Mouse (Mus musculus): ENCODE measurements at regions not wholly inside any gene's neighbourhood (a gene's known extent, or its start where the extent isn't known, plus 50 kb on each side); places are given as distances from the start of the nearest gene placed in this dataset.

GRCm38 (mm10) chr1:76490719-76491118 is 944.7 kb downstream of the Slc4a3 start:
- Histone ChIP-seq H3K4me1 (peaks cover 34% of the 10 kb centered on the region), H3K4me3 (no peak overlapping the region), H3K36me3 (replicated peaks) (no peaks in the 10 kb centered on the region), H3K27ac (peak overlapping the region; percentile 64), H3K9me3 (no peaks in the 10 kb centered on the region), H3K27me3 (ENCODE audit: poor library complexity, severe bottlenecking) (no peaks in the 10 kb centered on the region)
- DNase-seq (ENCODE audit: extremely low spot score, low spot score) = peak; percentile 15
- WGBS = 42% methylated on average over 7 of the region's 7 CpGs

DNA sequence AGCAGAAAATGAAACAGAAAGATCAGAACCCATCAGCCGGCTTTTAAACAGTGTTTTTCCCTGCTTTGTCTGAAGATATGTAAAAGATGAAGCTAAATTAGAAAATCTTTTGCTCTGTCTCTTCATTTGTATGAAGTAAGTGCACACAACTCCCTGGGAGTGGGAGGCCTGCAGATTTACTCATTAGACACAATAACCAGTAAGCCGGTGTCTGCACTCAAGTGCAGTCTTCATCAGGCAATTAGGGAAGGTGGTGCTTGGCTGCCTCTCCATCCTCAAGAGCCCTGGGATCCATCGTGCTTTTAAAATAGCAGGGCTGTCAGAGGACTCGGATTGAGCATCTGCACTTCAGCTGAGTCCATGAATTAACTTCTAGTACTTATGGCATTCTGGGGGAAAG is 945.1 kb downstream of the Slc4a3 start:
- Histone ChIP-seq H3K4me3 (no peak overlapping the region), H3K4me1 (peaks cover 34% of the 10 kb centered on the region), H3K27me3 (ENCODE audit: poor library complexity, severe bottlenecking) (no peaks in the 10 kb centered on the region), H3K36me3 (replicated peaks) (no peaks in the 10 kb centered on the region), H3K9me3 (no peaks in the 10 kb centered on the region), H3K27ac (peak overlapping the region; percentile 64)
- DNase-seq (ENCODE audit: extremely low spot score, low spot score) = no peak
- WGBS = 42% methylated on average over 4 of the region's 4 CpGs

DNA sequence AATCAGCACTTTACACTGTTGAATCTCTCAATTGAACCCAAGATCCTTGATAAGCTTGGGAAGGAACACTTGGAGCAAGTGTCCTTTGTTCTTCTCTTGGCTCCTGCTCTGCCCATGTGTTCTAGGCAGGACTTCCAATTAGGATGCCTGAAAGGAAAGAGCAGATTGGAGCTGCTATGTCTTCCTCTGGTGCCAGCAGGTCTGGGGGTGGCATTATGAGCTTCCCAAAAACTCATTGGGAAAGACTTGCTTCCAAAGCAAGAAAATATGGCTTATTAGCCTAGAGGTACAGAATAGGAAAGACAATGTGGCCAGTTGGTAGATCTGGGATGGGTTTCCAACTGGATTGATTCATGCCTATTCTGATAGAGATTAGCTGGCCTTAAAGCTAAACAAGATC is 959.1 kb downstream of the Slc4a3 start:
- H3K36me3 ChIP-seq (replicated peaks) = no peaks in the 10 kb centered on the region
- no peak overlapping the region for H3K4me3 ChIP-seq
- no peak overlapping the region for H3K27ac ChIP-seq
- no peaks in the 10 kb centered on the region for H3K4me1 ChIP-seq
- DNase-seq (ENCODE audit: extremely low spot score, low spot score) = no peak
- H3K27me3 ChIP-seq (ENCODE audit: poor library complexity, severe bottlenecking) = no peaks in the 10 kb centered on the region
- H3K9me3 ChIP-seq = no peaks in the 10 kb centered on the region

DNA sequence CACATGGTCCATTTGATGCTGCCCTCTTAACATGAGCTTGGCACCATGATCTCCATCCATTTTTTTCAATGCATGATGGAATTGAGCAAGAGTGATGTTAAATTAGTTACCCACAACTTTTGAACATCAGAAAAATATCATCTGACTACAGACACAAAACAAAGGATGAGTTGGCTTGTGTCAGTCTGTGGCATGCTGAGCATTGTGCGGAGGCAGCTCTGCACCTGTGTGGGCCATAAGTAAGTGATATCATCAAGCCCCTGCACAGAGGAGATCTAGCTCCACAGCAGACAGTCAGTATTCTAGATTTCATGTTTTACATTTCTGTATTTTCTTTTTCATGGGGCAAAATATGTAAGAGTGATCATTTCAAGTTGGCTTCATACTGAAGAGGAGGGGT is 962.8 kb downstream of the Slc4a3 start:
- H3K9me3 ChIP-seq = no peaks in the 10 kb centered on the region
- H3K36me3 ChIP-seq (replicated peaks) = no peaks in the 10 kb centered on the region
- no peaks in the 10 kb centered on the region for H3K4me1 ChIP-seq
- WGBS = 97% methylated on average over 1 of the region's 1 CpGs
- H3K27ac ChIP-seq = no peak overlapping the region
- no peaks in the 10 kb centered on the region for H3K27me3 ChIP-seq (ENCODE audit: poor library complexity, severe bottlenecking)
- DNase-seq (ENCODE audit: extremely low spot score, low spot score) = no peak
- no peak overlapping the region for H3K4me3 ChIP-seq

- no peaks in the 10 kb centered on the region for H3K36me3 ChIP-seq (replicated peaks)
- no peaks in the 10 kb centered on the region for H3K9me3 ChIP-seq
- no peak for DNase-seq (ENCODE audit: extremely low spot score, low spot score)
- H3K4me1 ChIP-seq = no peaks in the 10 kb centered on the region
- no peak overlapping the region for H3K27ac ChIP-seq
- H3K27me3 ChIP-seq (ENCODE audit: poor library complexity, severe bottlenecking) = no peaks in the 10 kb centered on the region
- 94% methylated on average over 3 of the region's 3 CpGs for WGBS
- no peak overlapping the region for H3K4me3 ChIP-seq
These were observed 963.4 kb downstream of the Slc4a3 start for GRCm38 (mm10) chr1:76509486-76509885.

DNA sequence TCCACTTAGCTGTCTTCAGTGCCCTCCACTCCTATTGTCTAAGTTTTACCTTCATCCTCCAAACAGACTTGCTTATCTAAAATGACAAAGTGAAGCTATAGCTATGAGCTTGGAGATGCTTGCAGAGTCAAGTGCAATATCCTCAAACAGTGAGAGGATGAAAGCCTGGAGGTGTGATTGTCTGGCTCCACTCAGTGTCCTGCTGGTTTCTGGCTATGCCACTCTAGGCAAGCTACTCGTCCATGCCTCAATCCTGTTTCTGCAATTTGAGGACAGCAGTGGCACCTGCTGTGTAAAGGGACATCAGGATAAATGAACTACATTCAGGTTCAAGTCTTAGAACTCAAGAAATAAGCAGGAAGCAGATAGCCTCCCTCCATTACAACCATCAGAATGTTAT is 966.1 kb downstream of the Slc4a3 start:
- H3K4me3 ChIP-seq = no peak overlapping the region
- no peaks in the 10 kb centered on the region for H3K4me1 ChIP-seq
- 65% methylated on average over 1 of the region's 1 CpGs for WGBS
- H3K36me3 ChIP-seq (replicated peaks) = no peaks in the 10 kb centered on the region
- H3K27me3 ChIP-seq (ENCODE audit: poor library complexity, severe bottlenecking) = no peaks in the 10 kb centered on the region
- no peak for DNase-seq (ENCODE audit: extremely low spot score, low spot score)
- H3K27ac ChIP-seq = no peak overlapping the region
- H3K9me3 ChIP-seq = no peaks in the 10 kb centered on the region

DNA sequence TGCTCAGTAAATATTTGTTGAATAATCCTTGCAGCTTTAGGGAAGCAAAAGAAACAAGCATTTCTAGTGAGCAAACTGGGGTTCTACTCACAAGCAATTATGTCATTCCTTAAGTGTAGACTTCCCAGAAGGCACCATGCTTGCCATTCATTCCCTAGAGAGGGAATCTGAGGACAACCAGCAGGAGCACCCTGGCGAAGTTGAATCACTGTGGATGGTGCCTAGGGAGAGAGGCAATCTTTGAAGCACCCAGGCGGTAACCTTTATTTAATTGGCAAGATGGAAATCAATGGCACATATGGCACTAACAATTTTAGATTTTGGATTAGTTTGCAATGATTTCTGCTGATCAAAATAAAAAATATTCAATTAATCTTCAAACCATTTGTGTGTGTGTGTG is 967.4 kb downstream of the Slc4a3 start:
- Histone ChIP-seq H3K27me3 (ENCODE audit: poor library complexity, severe bottlenecking) (no peaks in the 10 kb centered on the region), H3K27ac (no peak overlapping the region), H3K36me3 (replicated peaks) (no peaks in the 10 kb centered on the region), H3K9me3 (no peaks in the 10 kb centered on the region), H3K4me1 (no peaks in the 10 kb centered on the region), H3K4me3 (no peak overlapping the region)
- 90% methylated on average over 2 of the region's 2 CpGs for WGBS
- DNase-seq (ENCODE audit: extremely low spot score, low spot score) = no peak

DNA sequence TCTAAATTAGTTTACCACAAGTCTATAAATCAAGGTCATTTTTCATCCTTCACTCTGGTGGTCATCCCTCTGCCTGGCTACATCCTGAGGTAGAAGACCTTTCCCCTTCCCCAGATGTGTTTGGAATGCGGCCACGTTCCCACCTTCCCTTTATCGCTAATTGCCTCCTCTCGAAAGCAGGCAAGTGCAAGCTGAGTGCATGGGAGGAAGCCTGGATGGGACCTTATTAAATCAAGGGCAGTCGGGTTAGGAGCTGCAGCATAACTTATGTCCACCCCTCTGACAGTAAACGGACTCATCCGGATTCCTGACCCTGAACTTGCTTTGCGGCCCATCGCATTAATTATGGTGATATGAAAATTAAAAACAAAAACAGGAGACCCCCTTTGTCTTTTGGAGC is 983.5 kb downstream of the Slc4a3 start:
- H3K4me3 ChIP-seq = no peak overlapping the region
- no peak for DNase-seq (ENCODE audit: extremely low spot score, low spot score)
- H3K9me3 ChIP-seq = 0 out of 2 replicates have a peak, but pooled peaks cover 3% of the 10 kb centered on the region
- H3K4me1 ChIP-seq = peaks cover 18% of the 10 kb centered on the region
- WGBS = 81% methylated on average over 9 of the region's 9 CpGs
- no peaks in the 10 kb centered on the region for H3K27me3 ChIP-seq (ENCODE audit: poor library complexity, severe bottlenecking)
- H3K27ac ChIP-seq = no peak overlapping the region
- H3K36me3 ChIP-seq (replicated peaks) = no peaks in the 10 kb centered on the region

DNA sequence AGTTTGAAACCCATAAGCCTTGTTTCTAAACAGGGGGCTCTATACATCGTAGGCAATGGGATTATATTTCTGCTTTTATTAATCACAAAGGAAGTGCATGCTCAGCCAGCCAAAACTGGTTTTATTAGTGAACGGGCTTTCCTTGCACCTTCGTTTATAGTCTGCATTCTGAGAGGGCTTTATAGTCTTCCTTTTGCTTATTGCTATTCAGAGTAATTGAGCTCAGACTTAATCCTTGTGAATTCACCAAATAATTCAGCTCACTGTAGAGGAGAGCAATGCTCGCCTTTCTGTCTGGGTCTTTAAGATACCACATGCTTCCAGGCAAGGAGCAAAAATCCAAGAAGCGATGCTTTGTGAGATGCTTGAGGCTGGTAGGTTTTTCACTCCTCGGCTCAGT is 984.3 kb downstream of the Slc4a3 start:
- peaks cover 22% of the 10 kb centered on the region for H3K4me1 ChIP-seq
- no peaks in the 10 kb centered on the region for H3K36me3 ChIP-seq (replicated peaks)
- no peak for DNase-seq (ENCODE audit: extremely low spot score, low spot score)
- no peaks in the 10 kb centered on the region for H3K27me3 ChIP-seq (ENCODE audit: poor library complexity, severe bottlenecking)
- 0 out of 2 replicates have a peak, but pooled peaks cover 3% of the 10 kb centered on the region for H3K9me3 ChIP-seq
- WGBS = 78% methylated on average over 6 of the region's 6 CpGs
- peak overlapping the region; percentile 35; the same call in 1 of the 2 replicates for H3K27ac ChIP-seq
- H3K4me3 ChIP-seq = no peak overlapping the region

DNA sequence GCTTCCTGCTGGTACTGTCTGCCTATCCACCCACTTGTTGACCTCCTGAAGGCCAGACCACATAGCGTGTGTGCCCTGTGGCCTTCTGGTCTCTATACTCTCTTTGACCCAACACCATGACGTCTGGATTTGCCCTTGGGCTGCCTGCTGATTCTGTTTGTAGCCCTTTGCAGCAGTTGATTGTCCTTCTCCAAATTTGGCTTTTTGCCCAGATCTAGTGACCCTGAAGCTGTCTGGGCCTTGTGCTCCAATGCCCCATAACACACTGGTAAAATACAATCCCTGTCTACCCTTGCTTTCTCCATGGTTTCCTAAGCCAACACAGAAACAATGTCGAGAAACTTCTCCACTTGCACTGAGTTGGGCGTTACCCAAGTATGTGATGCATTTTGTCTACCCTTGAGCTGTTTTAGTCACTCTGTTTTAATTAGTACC is 979.3 kb downstream of the Epha4 start:
- H3K9me3 ChIP-seq = no peaks in the 10 kb centered on the region
- H3K4me1 ChIP-seq = peaks cover 18% of the 10 kb centered on the region
- H3K4me3 ChIP-seq = no peak overlapping the region
- peak; percentile 36 for DNase-seq (ENCODE audit: extremely low spot score, low spot score)
- H3K27me3 ChIP-seq (ENCODE audit: poor library complexity, severe bottlenecking) = no peaks in the 10 kb centered on the region
- no peak overlapping the region for H3K27ac ChIP-seq
- H3K36me3 ChIP-seq (replicated peaks) = no peaks in the 10 kb centered on the region
- WGBS = 51% methylated on average over 4 of the region's 4 CpGs

DNA sequence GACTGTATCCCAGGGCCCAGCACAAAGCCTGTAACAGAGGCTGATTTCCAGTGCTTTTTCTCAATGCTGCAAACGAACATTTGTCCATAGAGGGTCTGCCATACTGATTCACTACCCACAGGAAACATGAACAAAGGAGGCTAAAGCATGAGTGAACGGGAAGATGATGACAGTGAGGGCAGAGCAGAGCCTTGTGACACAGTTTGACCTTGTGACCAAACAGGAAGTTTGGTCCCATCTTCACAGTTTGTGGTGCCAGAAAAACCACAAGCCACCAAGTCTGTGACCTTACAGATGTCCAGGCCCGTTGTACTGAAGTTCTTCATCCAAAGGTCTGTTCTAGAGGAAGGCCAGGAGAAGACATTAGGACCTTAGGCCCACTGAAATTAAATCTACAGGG is 974.4 kb downstream of the Epha4 start:
- Histone ChIP-seq H3K4me1 (peaks cover 9% of the 10 kb centered on the region), H3K27me3 (ENCODE audit: poor library complexity, severe bottlenecking) (no peaks in the 10 kb centered on the region), H3K4me3 (no peak overlapping the region), H3K9me3 (no peaks in the 10 kb centered on the region), H3K36me3 (replicated peaks) (no peaks in the 10 kb centered on the region), H3K27ac (no peak overlapping the region)
- DNase-seq (ENCODE audit: extremely low spot score, low spot score) = no peak
- 73% methylated on average over 3 of the region's 3 CpGs for WGBS

GRCm38 (mm10) chr1:76550876-76551275 is 964.0 kb downstream of the Epha4 start:
- WGBS = 90% methylated on average over 5 of the region's 5 CpGs

GRCm38 (mm10) chr1:76559441-76559840 is 955.4 kb downstream of the Epha4 start:
- Histone ChIP-seq H3K27me3 (ENCODE audit: poor library complexity, severe bottlenecking) (no peaks in the 10 kb centered on the region), H3K4me1 (no peaks in the 10 kb centered on the region), H3K4me3 (no peak overlapping the region), H3K36me3 (replicated peaks) (no peaks in the 10 kb centered on the region), H3K27ac (no peak overlapping the region), H3K9me3 (no peaks in the 10 kb centered on the region)
- 93% methylated on average over 7 of the region's 7 CpGs for WGBS
- no peak for DNase-seq (ENCODE audit: extremely low spot score, low spot score)

More at GRCm38 (mm10) chr1:76550876-76551275, 964.0 kb downstream of the Epha4 start:
- Histone ChIP-seq H3K36me3 (replicated peaks) (no peaks in the 10 kb centered on the region), H3K4me3 (no peak overlapping the region), H3K27ac (no peak overlapping the region), H3K27me3 (ENCODE audit: poor library complexity, severe bottlenecking) (no peaks in the 10 kb centered on the region), H3K9me3 (no peaks in the 10 kb centered on the region), H3K4me1 (no peaks in the 10 kb centered on the region)
- DNase-seq (ENCODE audit: extremely low spot score, low spot score) = no peak

DNA sequence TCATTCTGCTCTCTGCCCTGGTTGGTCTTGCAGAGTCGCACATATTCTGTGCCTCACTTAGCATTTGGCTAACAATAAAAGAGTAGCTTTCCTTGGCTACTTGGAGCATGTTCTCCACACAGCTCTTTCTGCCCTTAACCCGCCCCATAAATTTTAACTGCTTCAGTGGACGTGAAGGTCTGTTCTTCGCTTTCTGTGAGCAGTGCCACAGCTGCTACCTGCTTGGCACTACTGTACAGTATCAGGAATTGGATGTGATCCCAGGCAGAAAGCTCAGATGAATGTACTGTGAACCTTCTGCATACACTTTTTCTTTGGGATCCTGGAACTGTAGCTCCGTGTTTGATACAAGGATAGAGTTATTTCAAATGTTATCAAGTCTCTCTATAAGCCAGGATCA is 939.4 kb downstream of the Epha4 start:
- H3K36me3 ChIP-seq (replicated peaks) = no peaks in the 10 kb centered on the region
- 80% methylated on average over 5 of the region's 5 CpGs for WGBS
- no peaks in the 10 kb centered on the region for H3K9me3 ChIP-seq
- H3K27ac ChIP-seq = no peak overlapping the region
- H3K4me3 ChIP-seq = no peak overlapping the region
- DNase-seq (ENCODE audit: extremely low spot score, low spot score) = no peak
- no peaks in the 10 kb centered on the region for H3K4me1 ChIP-seq
- H3K27me3 ChIP-seq (ENCODE audit: poor library complexity, severe bottlenecking) = no peaks in the 10 kb centered on the region

Data from forebrain, embryonic 10.5 days (tissue).